In genomic region chr16:32099638-32100150, GRCm38 (mm10) we compare ENCODE assay signal across 8 mouse cellular contexts. TPM values are rescaled to one million over a fixed set of nuclear protein-coding genes. Genes with fewer than 3 reads are reported as not detected.
DNase-seq lines count a peak whose midpoint lies in the region; ATAC-seq and TF ChIP-seq lines count a peak whose summit lies in the region.

Pigx (minus strand) TSS chr16:32099740.
Cep19 (plus strand) TSS chr16:32099800.

- no peaks in the 10 kb centered on the region for H3K9me3 ChIP-seq in heart, embryonic 11.5 days (replicated peaks; ENCODE audit: control insufficient read depth, low read length)
- H3K9me3 ChIP-seq in kidney, embryonic 16.5 days (ENCODE audit: low read length), result no peaks in the 10 kb centered on the region

- TF ChIP-seq POLR2A in bone marrow macrophage, adult 2 months (IDR thresholded peaks at IDR 0.05; ENCODE audit: borderline replicate concordance, low read depth, low read length), result no peak
- peak; percentile 75 for TF ChIP-seq POLR2A in embryonic fibroblast, embryonic 13.5 days (IDR thresholded peaks at IDR 0.05; ENCODE audit: low read depth, low read length)
- peak; percentile 58; the same call in 1 of the 2 replicates for TF ChIP-seq POLR2A in liver, adult 2 months (IDR thresholded peaks at IDR 0.05; ENCODE audit: extremely low read depth, insufficient read depth, low read length)
- TF ChIP-seq POLR2A in myocyte (IDR thresholded peaks at IDR 0.05; ENCODE audit: insufficient read length, low read depth), result peak; percentile 75

- peaks cover 7% of the 10 kb centered on the region for H3K36me3 ChIP-seq in heart, embryonic 11.5 days (ENCODE audit: control insufficient read depth, insufficient read depth, low read length)
- H3K36me3 ChIP-seq in kidney, embryonic 16.5 days (ENCODE audit: insufficient read depth, low read length), result peaks cover 30% of the 10 kb centered on the region
- H3K36me3 ChIP-seq in liver, adult 2 months (ENCODE audit: control insufficient read depth, insufficient read depth, low read length), result no peaks in the 10 kb centered on the region
- H3K36me3 ChIP-seq in myocyte (ENCODE audit: control insufficient read depth, insufficient read depth), result peaks cover 6% of the 10 kb centered on the region
- H3K36me3 ChIP-seq in splenic B cell, adult 2 months (ENCODE audit: control insufficient read depth, insufficient read depth, low read length, poor library complexity, severe bottlenecking), result 0 out of 2 replicates have a peak, but pooled peaks cover 3% of the 10 kb centered on the region

- TF ChIP-seq CTCF in bone marrow macrophage, adult 2 months (IDR thresholded peaks at IDR 0.05; ENCODE audit: low read depth, low read length), result no peak
- TF ChIP-seq CTCF in embryonic fibroblast, embryonic 13.5 days (IDR thresholded peaks at IDR 0.05; ENCODE audit: borderline replicate concordance, insufficient read depth, low read length), result no peak
- no peak for TF ChIP-seq CTCF in liver, adult 2 months (IDR thresholded peaks at IDR 0.05; ENCODE audit: low read depth, low read length)

- H3K79me2 ChIP-seq in liver, adult 2 months (ENCODE audit: control insufficient read depth, insufficient read depth, low read length), result no peaks in the 10 kb centered on the region; the same call in 1 of the 2 replicates
- H3K79me2 ChIP-seq in myocyte (ENCODE audit: control insufficient read depth, insufficient read depth), result peaks cover 13% of the 10 kb centered on the region

- no peaks in the 10 kb centered on the region for H3K27me3 ChIP-seq in heart, embryonic 11.5 days (ENCODE audit: control insufficient read depth, insufficient read depth, low read length)
- no peaks in the 10 kb centered on the region for H3K27me3 ChIP-seq in kidney, embryonic 16.5 days (ENCODE audit: insufficient read depth, low read length)
- no peaks in the 10 kb centered on the region for H3K27me3 ChIP-seq in liver, adult 2 months (ENCODE audit: control insufficient read depth, insufficient read depth, low read length)
- no peaks in the 10 kb centered on the region for H3K27me3 ChIP-seq in myocyte (ENCODE audit: control insufficient read depth, insufficient read depth, insufficient read length)
- no peaks in the 10 kb centered on the region for H3K27me3 ChIP-seq in splenic B cell, adult 2 months (ENCODE audit: control insufficient read depth, insufficient read depth, low read length, poor library complexity, severe bottlenecking)

- peak within 1 kb of the TSS; percentile 91 for H3K9ac ChIP-seq in heart, embryonic 11.5 days (ENCODE audit: low read depth, low read length)
- H3K9ac ChIP-seq in kidney, embryonic 16.5 days (replicated peaks; ENCODE audit: low read length), result peak within 1 kb of the TSS; percentile 94
- H3K9ac ChIP-seq in liver, adult 2 months (ENCODE audit: low read depth, low read length), result peak within 1 kb of the TSS; percentile 84

- H3K4me3 ChIP-seq in bone marrow macrophage, adult 2 months (ENCODE audit: insufficient read depth, low read length), result peak within 1 kb of the TSS; percentile 93
- H3K4me3 ChIP-seq in embryonic fibroblast, embryonic 13.5 days (ENCODE audit: insufficient read depth, low read length), result peak within 1 kb of the TSS; percentile 67
- peak within 1 kb of the TSS; percentile 94 for H3K4me3 ChIP-seq in heart, embryonic 11.5 days (ENCODE audit: low read depth, low read length)
- H3K4me3 ChIP-seq in kidney, embryonic 16.5 days (ENCODE audit: low read length), result peak within 1 kb of the TSS; percentile 80
- H3K4me3 ChIP-seq in liver, adult 2 months (ENCODE audit: insufficient read depth, low read depth, low read length), result peak within 1 kb of the TSS; percentile 95
- H3K4me3 ChIP-seq in myocyte, result peak within 1 kb of the TSS; percentile 70

- H3K4me2 ChIP-seq in heart, embryonic 11.5 days, result peak within 1 kb of the TSS; percentile 90
- H3K4me2 ChIP-seq in kidney, embryonic 16.5 days (replicated peaks; ENCODE audit: low read depth, low read length), result peak within 1 kb of the TSS; percentile 71
- H3K4me2 ChIP-seq in myocyte (ENCODE audit: low read depth), result peak within 1 kb of the TSS; percentile 82

- WGBS in heart, embryonic 11.5 days (ENCODE audit: insufficient replicate concordance), result under 1% methylated on average over 34 of the region's 34 CpGs
- WGBS in kidney, embryonic 16.5 days, result 0% methylated on average over 34 of the region's 34 CpGs
- WGBS in liver, adult 2 months, result 1% methylated on average over 34 of the region's 34 CpGs

- H3ac ChIP-seq in myocyte (ENCODE audit: control insufficient read depth, insufficient read length), result peak within 1 kb of the TSS; percentile 73

- ATAC-seq in heart, embryonic 11.5 days (replicated peaks; ENCODE audit: insufficient number of reproducible peaks, low FRiP score, low TSS enrichment), result peak; percentile 91
- peak; percentile 97 for ATAC-seq in kidney, embryonic 16.5 days (ENCODE audit: low FRiP score, low TSS enrichment)

- peak within 1 kb of the TSS; percentile 39 for H3K27ac ChIP-seq in bone marrow macrophage, adult 2 months (ENCODE audit: insufficient read depth, low read depth, low read length)
- H3K27ac ChIP-seq in embryonic fibroblast, embryonic 13.5 days (ENCODE audit: insufficient read depth, low read length), result no peak within 1 kb of the TSS
- peak within 1 kb of the TSS; percentile 85 for H3K27ac ChIP-seq in heart, embryonic 11.5 days (ENCODE audit: low read depth, low read length)
- peak within 1 kb of the TSS; percentile 89 for H3K27ac ChIP-seq in kidney, embryonic 16.5 days (ENCODE audit: low read length)
- peak within 1 kb of the TSS; percentile 80 for H3K27ac ChIP-seq in liver, adult 2 months (replicated peaks; ENCODE audit: insufficient read depth, low read depth, low read length)

- DNase-seq in A20 (ENCODE audit: low read depth, low spot score), result peak; percentile 94
- DNase-seq in liver, adult 2 months (ENCODE audit: extremely low read depth, low read depth, low spot score), result peak; percentile 77
- DNase-seq in splenic B cell, adult 2 months (ENCODE audit: low read depth, low spot score), result peak; percentile 81

- H3K4me1 ChIP-seq in bone marrow macrophage, adult 2 months (ENCODE audit: control insufficient read depth, insufficient read depth, low read length), result peaks cover 4% of the 10 kb centered on the region; the same call in 1 of the 2 replicates
- no peaks in the 10 kb centered on the region for H3K4me1 ChIP-seq in embryonic fibroblast, embryonic 13.5 days (ENCODE audit: control insufficient read depth, insufficient read depth, low read length)
- H3K4me1 ChIP-seq in heart, embryonic 11.5 days (ENCODE audit: control insufficient read depth, insufficient read depth, low read length), result peaks cover 6% of the 10 kb centered on the region; the same call in 1 of the 2 replicates
- peaks cover 15% of the 10 kb centered on the region for H3K4me1 ChIP-seq in kidney, embryonic 16.5 days (ENCODE audit: insufficient read depth, low read length)
- peaks cover 3% of the 10 kb centered on the region; the same call in 1 of the 2 replicates for H3K4me1 ChIP-seq in liver, adult 2 months (ENCODE audit: control insufficient read depth, insufficient read depth, low read length)

TF ChIP-seq in myocyte, 11 proteins besides CTCF, POLR2A, EP300 and RAD21:
- TF ChIP-seq POLR2AphosphoS2 (IDR thresholded peaks at IDR 0.05; ENCODE audit: insufficient read length, low read depth) (peak; percentile 37), MAX (IDR thresholded peaks at IDR 0.05; ENCODE audit: low read depth) (no peak)
TF ChIP-seq in myocyte: peak in this region for 1.

RNA-seq across cellular contexts. Expression of gene Pigx, which starts in this region (rescaled TPM):
- 39.1 and 49.3 TPM in 2 replicates for polyA plus RNA-seq in bone marrow macrophage, adult 2 months (2012; ENCODE audit: insufficient read depth, insufficient read length, missing spikeins)
- 53.3 and 54.0 TPM in 2 replicates for polyA plus RNA-seq in embryonic fibroblast, embryonic 13.5 days (2011; ENCODE audit: insufficient read length, low read depth, missing spikeins)
- 86.3 and 91.7 TPM in 2 replicates for polyA plus RNA-seq in heart, embryonic 11.5 days (2014; fragmentation: Nextera tagmentation; extraction: Ambion mirVana)
- polyA plus RNA-seq in kidney, embryonic 16.5 days (2015; fragmentation: Nextera tagmentation; extraction: Ambion mirVana), result 130 and 136 TPM in 2 replicates
- total RNA-seq in liver, adult 2 months (2014; rRNA removed), result 37.7 and 40.5 TPM in 2 replicates
- polyA plus RNA-seq in liver, adult 2 months (2012; rRNA removed), result 17.5 and 19.0 TPM in 2 replicates
- 19.4 TPM for polyA plus RNA-seq in myocyte (2012; fragmentation: generic; extraction: Trizol)

RNA-seq across cellular contexts. Expression of gene Cep19, which starts in this region (rescaled TPM):
- polyA plus RNA-seq in bone marrow macrophage, adult 2 months (2012; ENCODE audit: insufficient read depth, insufficient read length, missing spikeins), result 10.9 and 12.2 TPM in 2 replicates
- 9.2 and 10.9 TPM in 2 replicates for polyA plus RNA-seq in embryonic fibroblast, embryonic 13.5 days (2011; ENCODE audit: insufficient read length, low read depth, missing spikeins)
- polyA plus RNA-seq in heart, embryonic 11.5 days (2014; fragmentation: Nextera tagmentation; extraction: Ambion mirVana), result 22.0 and 24.4 TPM in 2 replicates
- 42.6 and 44.5 TPM in 2 replicates for polyA plus RNA-seq in kidney, embryonic 16.5 days (2015; fragmentation: Nextera tagmentation; extraction: Ambion mirVana)
- total RNA-seq in liver, adult 2 months (2014; rRNA removed), result 6.0 and 6.5 TPM in 2 replicates
- 7.6 and 10.1 TPM in 2 replicates for polyA plus RNA-seq in liver, adult 2 months (2012; rRNA removed)
- polyA plus RNA-seq in myocyte (2012; fragmentation: generic; extraction: Trizol), result 6.6 TPM
